Mouse (Mus musculus) hindlimb bud, embryonic 11.5 days (tissue): ENCODE data around the gene Cib1.

Experiments
- DNase-seq: peaks from one replicate; pipeline ENCODE4 v3.0.0-alpha.2; 2012; ENCODE audit warnings: low read depth, low spot score; ENCODE audit errors: extremely low spot score

Gene Cib1

GRCm38 (mm10) chr7:80201888-80202540 is 30.6 kb downstream of the Cib1 start:
- DNase-seq, result no peak

- DNase-seq, result no peak
These were observed 31.6 kb downstream of the Cib1 start for GRCm38 (mm10) chr7:80200963-80201539.

GRCm38 (mm10) chr7:80200588-80200945 is 32.0 kb downstream of the Cib1 start:
- DNase-seq, result no peak

GRCm38 (mm10) chr7:80199851-80200587 is 32.6 kb downstream of the Cib1 start:
- no peak for DNase-seq

- no peak for DNase-seq
These were observed 33.3 kb downstream of the Cib1 start for GRCm38 (mm10) chr7:80199286-80199685.

GRCm38 (mm10) chr7:80198863-80199262 is 33.8 kb downstream of the Cib1 start:
- no peak for DNase-seq

GRCm38 (mm10) chr7:80197941-80198778 is 34.5 kb downstream of the Cib1 start:
- DNase-seq, result no peak

GRCm38 (mm10) chr7:80197371-80197770 is 35.2 kb downstream of the Cib1 start:
- DNase-seq, result no peak

- no peak for DNase-seq
These were observed 36.9 kb downstream of the Cib1 start for GRCm38 (mm10) chr7:80195576-80196263.

GRCm38 (mm10) chr7:80195146-80195545 is 37.5 kb downstream of the Cib1 start:
- no peak for DNase-seq

GRCm38 (mm10) chr7:80193941-80194739 is 38.5 kb downstream of the Cib1 start:
- DNase-seq, result no peak

- DNase-seq, result no peak
These were observed 40.2 kb downstream of the Cib1 start for GRCm38 (mm10) chr7:80192226-80193061.

GRCm38 (mm10) chr7:80191455-80191854 is 41.2 kb downstream of the Cib1 start:
- DNase-seq, result no peak

GRCm38 (mm10) chr7:80189147-80189933 is 43.3 kb downstream of the Cib1 start:
- DNase-seq, result no peak

- DNase-seq, result no peak
These were observed 44.0 kb downstream of the Cib1 start for GRCm38 (mm10) chr7:80188579-80189125.

GRCm38 (mm10) chr7:80187501-80187900 is 45.1 kb downstream of the Cib1 start:
- no peak for DNase-seq

GRCm38 (mm10) chr7:80186531-80187296 is 45.9 kb downstream of the Cib1 start, which contains the start of gene Sema4b:
TSS of gene Sema4b (plus strand) at chr7:80186841.
- no peak for DNase-seq
